Mouse (Mus musculus): Measurements from ENCODE around the gene Gm45521.

Gene Gm45521

GRCm38 (mm10) chr14:7957049-7957448 lies at the start of gene Gm45521:
Gene Gm45521, plus strand, starts transcription at chr14:7957288.
- DNase-seq (ENCODE audit: low read depth, low spot score) = no peak

GRCm38 (mm10) chr14:7909472-7909871 lies 47.6 kb upstream of the Gm45521 start:
- no peak for DNase-seq (ENCODE audit: low read depth, low spot score)

DNA sequence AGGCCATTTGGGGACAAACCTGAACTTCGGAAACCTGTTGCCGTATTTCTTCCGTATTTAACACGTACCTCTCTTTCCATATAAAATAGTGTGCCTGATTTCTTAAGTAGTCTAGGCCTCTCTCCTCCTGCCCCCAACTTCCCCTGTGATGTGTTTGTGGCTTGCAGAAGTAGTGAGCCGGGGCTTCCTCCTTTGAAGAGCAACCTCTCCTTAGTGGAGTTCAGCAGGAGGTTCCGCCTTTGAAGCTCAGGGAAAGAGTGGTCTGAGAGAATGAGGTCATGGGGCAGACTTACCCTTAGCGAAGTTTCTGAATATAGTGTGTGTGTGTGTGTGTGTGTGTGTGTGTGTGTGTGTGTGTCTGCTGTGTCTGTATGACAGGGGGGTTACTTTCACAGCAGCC lies 43.2 kb upstream of the Gm45521 start:
- DNase-seq (ENCODE audit: low read depth, low spot score) = no peak

DNA sequence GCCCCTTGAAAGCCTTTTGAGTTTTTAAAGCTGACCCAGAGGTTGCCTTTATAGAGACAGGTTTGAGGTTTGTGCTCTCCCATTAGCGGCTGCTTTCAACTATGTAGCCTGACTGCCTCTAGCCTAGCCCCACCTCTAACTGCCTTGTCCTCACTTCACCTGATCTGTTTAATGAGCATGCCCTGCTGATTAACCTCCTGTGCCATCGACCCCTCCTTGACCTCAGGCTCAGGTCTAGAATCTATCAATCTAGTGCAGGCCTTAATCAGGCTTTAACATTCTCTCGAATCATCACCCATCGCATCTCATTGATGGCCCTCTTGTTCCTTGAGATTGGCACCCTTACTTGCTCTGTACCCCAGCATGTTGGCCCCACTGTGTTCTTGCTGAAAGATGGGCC lies 42.6 kb upstream of the Gm45521 start:
- DNase-seq (ENCODE audit: low read depth, low spot score) = no peak

DNA sequence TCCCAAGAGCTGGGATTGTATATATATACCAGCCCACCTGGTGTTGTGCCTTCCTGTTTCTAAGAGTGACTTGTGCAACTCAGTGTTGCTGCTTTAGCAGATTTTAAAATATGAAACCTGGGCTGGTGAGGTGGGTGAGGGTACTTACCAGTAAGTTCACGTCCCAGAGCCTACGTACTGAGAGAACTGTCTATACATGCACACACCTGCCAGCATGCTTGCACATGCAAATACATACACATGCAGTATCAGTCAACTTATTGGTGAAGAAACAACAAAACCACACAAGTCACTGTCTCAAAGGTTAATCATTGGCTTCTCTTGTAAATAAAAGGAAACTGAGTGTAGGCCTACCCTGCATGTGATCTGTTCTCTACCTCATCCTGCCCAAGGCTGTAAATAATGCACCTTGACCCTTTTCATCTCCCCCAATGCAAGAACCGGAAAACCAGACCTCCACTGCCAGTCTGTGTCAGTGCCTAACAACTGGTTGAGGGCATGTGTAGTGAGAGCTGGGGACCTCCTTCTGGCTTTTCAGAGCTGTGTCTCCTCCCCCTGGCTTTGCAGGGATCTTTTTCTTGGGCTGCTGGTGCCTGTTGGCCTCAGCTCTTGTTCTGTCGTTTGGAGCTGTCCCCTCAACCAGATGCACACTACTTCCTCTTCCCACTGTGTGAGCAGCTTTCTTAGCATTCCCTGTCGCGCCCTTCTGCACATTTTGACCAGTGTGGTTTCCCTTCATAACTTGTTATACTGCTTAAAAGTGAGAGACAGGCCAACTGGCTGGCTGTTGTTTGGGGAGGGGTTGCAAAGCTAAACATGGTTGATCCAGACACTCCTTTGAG lies 38.7 kb upstream of the Gm45521 start:
- no peak for DNase-seq (ENCODE audit: low read depth, low spot score)

GRCm38 (mm10) chr14:7919309-7919708 lies 37.8 kb upstream of the Gm45521 start:
- DNase-seq (ENCODE audit: low read depth, low spot score) = peak; percentile 17

DNA sequence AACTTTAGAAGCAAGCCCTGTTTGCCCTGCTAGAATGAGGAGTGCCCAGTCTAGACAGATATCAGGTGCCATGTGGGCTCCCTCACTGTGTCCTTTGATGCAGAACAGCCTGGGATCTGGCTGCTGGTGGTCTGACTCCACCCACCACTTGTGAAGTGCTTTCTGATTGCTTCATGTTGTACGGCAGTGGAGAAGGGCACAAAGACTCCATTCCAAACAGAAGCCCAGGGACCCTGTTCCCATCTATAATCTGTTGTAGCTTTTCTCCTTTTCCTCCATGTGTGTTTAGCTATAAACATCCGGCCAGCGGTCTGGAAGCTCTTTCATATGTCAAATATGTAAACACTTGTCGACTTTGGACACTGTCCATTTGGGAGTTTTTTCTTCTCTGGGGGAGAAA lies 37.2 kb upstream of the Gm45521 start:
- no peak for DNase-seq (ENCODE audit: low read depth, low spot score)

DNA sequence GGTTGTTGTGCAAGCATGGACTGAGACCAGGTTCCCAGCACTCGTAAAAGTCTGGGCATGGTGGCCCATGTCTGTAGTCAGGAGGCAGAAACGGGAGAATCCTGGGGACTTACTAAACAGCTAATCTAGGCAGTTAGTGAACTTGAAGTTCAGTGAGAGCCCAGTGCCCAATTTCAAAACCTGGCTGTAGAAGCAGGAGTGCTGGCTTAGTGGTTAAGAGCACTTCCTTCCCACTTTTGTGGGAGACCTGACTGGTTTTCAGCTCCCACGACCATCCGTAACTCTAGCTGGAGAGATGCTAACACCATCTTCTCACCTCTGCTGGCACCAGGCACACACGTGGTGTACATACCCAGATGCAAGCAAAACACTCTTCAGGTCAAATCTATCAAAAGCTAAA lies 35.6 kb upstream of the Gm45521 start:
- DNase-seq (ENCODE audit: low read depth, low spot score) = no peak

- DNase-seq (ENCODE audit: low read depth, low spot score) = no peak
Observed at GRCm38 (mm10) chr14:7923635-7924034, 33.5 kb upstream of the Gm45521 start.

- DNase-seq (ENCODE audit: low read depth, low spot score) = no peak
Observed at GRCm38 (mm10) chr14:7928362-7928761, 28.7 kb upstream of the Gm45521 start.

- DNase-seq (ENCODE audit: low read depth, low spot score) = no peak
Observed at GRCm38 (mm10) chr14:7929029-7929428, 28.1 kb upstream of the Gm45521 start.

- no peak for DNase-seq (ENCODE audit: low read depth, low spot score)
Observed at GRCm38 (mm10) chr14:7932151-7932550, 24.9 kb upstream of the Gm45521 start.

DNA sequence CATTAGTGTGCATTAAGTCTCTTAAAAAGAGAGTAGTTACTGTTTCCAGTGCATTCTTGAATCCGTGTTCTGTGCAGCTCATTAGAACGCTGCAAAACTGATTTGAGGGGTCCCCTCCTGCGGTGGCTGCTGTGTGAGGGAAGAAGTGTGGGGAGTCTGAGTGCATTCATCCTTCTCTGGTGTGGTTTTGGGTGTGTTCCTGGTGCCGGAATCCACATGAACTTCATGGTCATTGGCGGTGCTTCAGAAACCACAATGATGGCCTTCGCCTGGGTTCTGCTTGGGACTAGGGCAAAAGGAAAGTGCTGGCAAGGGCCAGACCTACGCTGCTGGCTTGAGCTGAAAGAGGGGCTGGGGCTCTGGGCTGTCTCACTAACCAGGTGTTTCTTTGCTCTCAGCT lies 22.9 kb upstream of the Gm45521 start:
- peak; percentile 22 for DNase-seq (ENCODE audit: low read depth, low spot score)

DNA sequence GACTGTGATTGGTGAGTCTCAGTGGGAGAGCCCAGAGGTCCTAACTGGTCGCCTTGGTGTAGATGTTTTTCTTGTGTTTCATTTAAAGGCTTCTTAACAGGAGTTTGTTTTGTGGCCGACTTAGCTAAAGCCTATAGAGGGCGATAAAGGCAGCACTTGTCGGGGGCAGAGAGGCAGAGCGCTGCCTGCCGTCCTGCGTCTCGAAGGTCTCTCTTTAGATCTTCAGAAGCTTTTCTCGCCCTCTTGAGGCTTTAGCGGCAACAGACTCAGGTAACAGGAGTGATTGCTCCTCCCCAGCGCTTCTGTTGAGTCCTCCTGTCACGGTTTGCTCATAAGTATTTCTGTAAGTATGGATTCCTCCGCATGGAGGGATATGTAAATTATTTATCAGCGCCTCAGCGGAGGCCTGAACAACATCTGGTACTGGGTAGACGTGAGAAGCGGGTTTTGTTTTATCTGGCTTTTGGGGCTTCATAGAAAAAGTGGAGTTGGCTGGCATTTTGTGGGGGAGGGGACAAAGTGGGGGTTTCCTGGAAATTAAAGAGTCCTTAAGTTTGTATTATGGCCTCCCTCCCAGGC lies 19.9 kb upstream of the Gm45521 start:
- no peak for DNase-seq (ENCODE audit: low read depth, low spot score)

- no peak for DNase-seq (ENCODE audit: low read depth, low spot score)
Observed at GRCm38 (mm10) chr14:7938809-7939784, 18.0 kb upstream of the Gm45521 start.

DNA sequence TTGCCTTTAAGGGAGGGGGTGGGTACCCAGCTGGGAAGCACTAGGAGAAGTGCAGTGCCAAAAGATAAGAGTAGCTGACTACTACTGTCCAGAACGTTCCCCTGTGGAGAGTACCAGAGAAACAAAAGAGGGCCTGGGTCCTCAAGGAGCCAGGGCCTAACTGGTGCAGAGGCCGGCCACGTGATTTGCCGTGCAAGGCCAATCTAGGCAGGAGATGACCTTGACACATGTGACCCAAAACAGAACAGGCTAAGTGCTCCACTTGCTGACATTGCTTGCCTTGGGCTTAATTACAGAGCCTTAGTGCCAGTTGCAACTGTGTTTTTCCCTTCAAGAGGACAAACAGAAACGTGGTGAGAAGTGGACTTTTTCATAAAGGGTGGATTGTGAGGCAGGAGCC lies 15.7 kb upstream of the Gm45521 start:
- DNase-seq (ENCODE audit: low read depth, low spot score) = no peak

DNA sequence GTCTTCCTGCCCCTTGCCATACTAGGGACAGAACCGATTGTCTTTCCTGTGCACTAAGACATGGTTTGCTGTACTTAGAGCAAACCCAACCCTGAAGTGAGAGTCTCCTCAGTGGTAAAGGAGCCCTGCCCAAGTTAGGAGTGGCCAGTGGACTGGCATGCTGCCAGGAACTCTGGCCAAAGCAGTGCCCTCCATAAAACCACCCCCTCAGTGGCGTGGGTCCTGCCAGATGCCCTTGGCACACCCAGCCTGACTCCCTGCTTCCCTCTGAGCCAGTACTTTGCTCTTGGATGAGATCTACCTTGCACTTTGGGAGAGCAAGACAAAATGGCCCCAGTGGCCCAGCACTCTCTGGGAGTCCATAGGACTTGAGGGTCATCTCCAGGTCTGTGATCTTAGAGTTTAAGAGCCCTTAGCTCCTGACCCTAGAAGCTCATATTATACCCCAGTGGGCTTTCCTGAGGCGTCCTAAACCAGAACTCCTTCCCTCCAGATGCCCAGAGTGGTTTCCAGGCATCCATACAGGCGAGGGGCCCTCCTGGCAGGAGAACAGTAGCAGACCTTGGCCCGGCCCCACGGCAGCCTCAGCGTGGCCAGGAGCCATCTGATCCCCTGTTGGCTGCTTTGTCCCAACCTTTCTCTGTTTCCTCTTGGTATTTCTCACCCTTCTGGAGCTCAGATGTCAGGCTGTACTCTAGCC lies 13.8 kb upstream of the Gm45521 start:
- DNase-seq (ENCODE audit: low read depth, low spot score) = no peak

- DNase-seq (ENCODE audit: low read depth, low spot score) = no peak
Observed at GRCm38 (mm10) chr14:7943801-7944135, 13.3 kb upstream of the Gm45521 start.

GRCm38 (mm10) chr14:7944349-7945039 lies 12.6 kb upstream of the Gm45521 start:
- DNase-seq (ENCODE audit: low read depth, low spot score) = no peak

DNA sequence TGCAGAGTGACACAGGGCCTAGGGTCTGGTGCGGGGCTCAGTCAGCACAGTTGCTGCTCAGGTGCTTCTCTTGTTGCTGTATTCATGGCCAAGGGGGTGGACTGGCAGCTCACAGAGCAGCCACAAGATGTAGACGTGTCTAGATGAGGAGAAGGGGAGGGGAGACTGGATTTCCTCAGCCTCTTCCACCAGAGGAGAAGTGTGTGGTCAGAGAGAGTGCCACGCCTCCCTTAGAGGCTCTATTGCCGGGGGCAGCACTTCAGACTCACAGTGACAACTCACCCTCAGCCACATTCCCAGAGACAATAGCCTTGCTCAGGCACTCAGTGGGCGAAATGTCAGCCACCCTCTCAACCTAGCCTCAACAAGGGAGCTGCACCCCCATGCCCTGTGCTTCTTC lies 11.8 kb upstream of the Gm45521 start:
- no peak for DNase-seq (ENCODE audit: low read depth, low spot score)

DNA sequence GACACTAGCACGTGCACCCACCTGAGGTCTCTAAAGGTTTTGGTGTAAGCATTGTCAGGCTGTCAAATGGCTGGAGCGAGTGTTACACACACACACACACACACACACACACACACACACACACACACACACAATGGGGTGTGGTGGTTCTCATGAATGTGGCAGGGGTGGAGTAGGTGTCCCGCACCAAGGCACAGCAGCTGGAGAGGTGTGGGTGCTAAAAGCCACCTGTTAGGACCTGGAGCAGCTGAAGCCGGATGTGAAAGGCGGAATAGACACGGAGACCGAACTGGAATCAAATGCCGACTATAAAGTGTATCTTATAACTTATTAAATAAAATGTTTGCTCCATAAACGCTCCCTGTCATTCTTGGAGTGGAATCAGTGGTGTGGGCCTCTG lies 5.9 kb upstream of the Gm45521 start:
- no peak for DNase-seq (ENCODE audit: low read depth, low spot score)
